Mouse (Mus musculus): Measurements from ENCODE around the gene Fam193b.

The Fam193b gene

DNA sequence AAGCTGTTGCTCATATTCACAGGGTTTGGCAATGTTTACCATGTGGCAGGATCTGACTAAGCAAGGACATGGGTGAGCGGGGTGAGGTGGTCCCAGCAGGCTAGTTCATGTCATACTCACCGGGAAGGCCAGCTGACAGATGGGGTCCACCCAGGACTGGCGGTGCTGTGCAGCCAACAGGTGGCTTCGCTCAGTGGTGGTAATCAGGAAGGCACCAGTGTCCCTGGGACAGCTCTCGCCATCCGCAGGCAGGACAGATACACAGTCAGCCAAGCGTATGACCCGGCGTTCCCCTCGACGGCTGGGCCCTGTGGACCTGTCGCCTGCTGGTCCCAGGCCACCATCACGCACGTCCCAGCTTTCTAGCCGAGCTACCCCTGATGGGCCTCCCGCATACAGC is 43.7 kb downstream of the Fam193b start:
- DNase-seq (ENCODE audit: low read depth, low spot score) = peak; percentile 51
- H3K27me3 ChIP-seq (ENCODE audit: control insufficient read depth, insufficient read depth, low read length, poor library complexity, severe bottlenecking) = no peaks in the 10 kb centered on the region
- H3K36me3 ChIP-seq (ENCODE audit: control insufficient read depth, insufficient read depth, low read length, poor library complexity, severe bottlenecking) = peaks cover 36% of the 10 kb centered on the region

- Histone ChIP-seq H3K27me3 (ENCODE audit: control insufficient read depth, insufficient read depth, low read length, poor library complexity, severe bottlenecking) (no peaks in the 10 kb centered on the region), H3K36me3 (ENCODE audit: control insufficient read depth, insufficient read depth, low read length, poor library complexity, severe bottlenecking) (peaks cover 29% of the 10 kb centered on the region)
- DNase-seq (ENCODE audit: low read depth, low spot score) = peak; percentile 76
Observed at GRCm38 (mm10) chr13:55525733-55526553, 45.0 kb downstream of the Fam193b start.

DNA sequence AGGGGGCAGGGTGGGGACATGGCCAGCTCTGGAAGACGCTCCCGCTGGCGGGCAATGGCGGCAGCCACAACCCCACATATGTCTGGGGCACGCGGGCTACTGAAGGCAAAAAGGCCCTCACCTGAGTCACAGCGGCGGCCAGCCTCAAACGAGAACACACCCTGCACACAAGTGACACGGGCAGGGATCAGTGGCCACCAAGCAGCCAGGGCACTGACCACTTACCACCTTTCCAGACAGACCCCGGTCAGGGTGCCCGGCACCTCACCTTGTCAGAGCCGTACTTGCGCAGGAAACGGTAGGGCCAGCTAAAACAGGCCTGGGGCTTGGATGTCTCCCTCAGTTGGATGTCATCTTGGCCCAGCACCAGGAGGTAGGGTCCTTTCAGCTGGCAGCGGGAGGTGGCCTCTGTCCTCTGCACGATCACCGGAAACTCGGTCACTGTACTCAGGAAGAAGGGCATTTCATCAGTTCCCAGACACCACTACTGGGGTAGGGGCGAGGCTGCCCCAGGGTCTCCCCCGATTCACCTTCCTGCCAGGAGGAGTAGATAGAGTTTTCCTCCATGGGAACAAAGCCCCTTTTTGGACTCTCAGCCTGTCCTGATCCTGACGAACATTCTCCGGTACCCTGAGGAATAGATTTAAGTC is 46.8 kb downstream of the Fam193b start:
- Histone ChIP-seq H3K27me3 (ENCODE audit: control insufficient read depth, insufficient read depth, low read length, poor library complexity, severe bottlenecking) (no peaks in the 10 kb centered on the region), H3K36me3 (ENCODE audit: control insufficient read depth, insufficient read depth, low read length, poor library complexity, severe bottlenecking) (peaks cover 25% of the 10 kb centered on the region)
- DNase-seq (ENCODE audit: low read depth, low spot score) = no peak

DNA sequence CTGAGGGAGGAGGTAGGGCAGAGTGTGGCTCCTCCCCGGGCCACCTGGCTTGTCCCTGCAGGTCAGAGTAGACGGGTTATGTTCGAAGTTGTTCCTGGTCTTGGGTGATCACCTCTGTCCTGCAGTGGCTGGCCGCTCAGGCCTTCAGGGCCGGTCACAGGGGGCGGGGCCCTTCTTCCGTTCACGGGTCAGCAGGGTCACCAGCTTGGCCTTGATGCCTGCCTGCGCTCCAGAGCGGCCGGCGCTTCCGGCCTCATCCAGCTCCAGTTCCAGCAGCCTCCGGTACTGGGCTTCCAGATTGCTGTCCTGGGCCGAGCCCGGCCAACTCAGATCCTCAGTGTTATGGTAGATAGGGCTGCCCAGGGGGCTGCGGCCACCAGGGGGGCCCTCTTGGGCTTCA is 47.6 kb downstream of the Fam193b start:
- DNase-seq (ENCODE audit: low read depth, low spot score) = no peak
- Histone ChIP-seq H3K36me3 (ENCODE audit: control insufficient read depth, insufficient read depth, low read length, poor library complexity, severe bottlenecking) (peaks cover 25% of the 10 kb centered on the region), H3K27me3 (ENCODE audit: control insufficient read depth, insufficient read depth, low read length, poor library complexity, severe bottlenecking) (no peaks in the 10 kb centered on the region)

DNA sequence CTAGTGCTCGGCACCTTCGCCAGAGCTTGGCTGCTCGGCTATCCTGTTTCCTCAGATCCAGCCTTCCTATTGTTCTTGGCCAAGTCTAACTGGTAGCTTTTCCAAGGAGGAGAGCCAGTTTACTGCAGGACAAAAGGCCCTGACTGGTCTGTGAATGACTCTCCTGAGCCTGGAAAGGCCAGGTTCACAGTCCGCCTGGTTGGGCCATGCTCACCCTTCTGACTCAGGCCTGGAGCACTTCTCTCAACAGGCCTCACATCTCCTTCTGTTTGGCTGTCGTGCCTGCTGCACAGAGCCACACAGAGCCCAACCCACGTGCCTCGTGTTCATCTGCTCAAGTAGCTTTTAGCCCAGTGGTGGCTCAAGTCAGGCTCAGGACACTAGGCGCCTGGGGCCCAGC is 48.2 kb downstream of the Fam193b start:
- H3K27me3 ChIP-seq (ENCODE audit: control insufficient read depth, insufficient read depth, low read length, poor library complexity, severe bottlenecking) = no peaks in the 10 kb centered on the region
- DNase-seq (ENCODE audit: low read depth, low spot score) = no peak

DNA sequence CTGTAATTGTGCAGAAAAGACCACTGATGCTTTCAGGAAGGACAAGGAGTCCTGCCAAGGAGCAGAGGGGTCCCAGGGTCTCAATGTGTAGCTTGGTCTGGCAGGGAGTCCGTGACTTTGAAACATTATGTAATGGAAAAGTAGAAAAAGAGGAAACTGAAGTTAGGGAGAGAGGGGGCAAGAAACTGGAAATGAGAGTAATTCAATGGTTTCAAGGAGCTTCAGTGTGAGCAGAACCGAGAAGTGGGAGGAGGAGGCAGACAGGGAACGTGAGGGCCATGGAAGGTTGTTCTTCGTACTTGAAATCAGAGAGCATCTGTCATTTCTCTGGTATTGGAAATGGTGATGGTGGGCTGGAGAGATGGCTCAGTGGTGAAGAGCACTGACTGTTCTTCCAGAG is 51.3 kb downstream of the Fam193b start:
- no peak for DNase-seq (ENCODE audit: low read depth, low spot score)
- Histone ChIP-seq H3K36me3 (ENCODE audit: control insufficient read depth, insufficient read depth, low read length, poor library complexity, severe bottlenecking) (peaks cover 14% of the 10 kb centered on the region), H3K27me3 (ENCODE audit: control insufficient read depth, insufficient read depth, low read length, poor library complexity, severe bottlenecking) (no peaks in the 10 kb centered on the region)

More for the DNA sequence above, 48.2 kb downstream of the Fam193b start:
- H3K36me3 ChIP-seq (ENCODE audit: control insufficient read depth, insufficient read depth, low read length, poor library complexity, severe bottlenecking) = peaks cover 25% of the 10 kb centered on the region

- DNase-seq (ENCODE audit: low read depth, low spot score) = peak; percentile 91
- H3K36me3 ChIP-seq (ENCODE audit: control insufficient read depth, insufficient read depth, low read length, poor library complexity, severe bottlenecking) = no peaks in the 10 kb centered on the region
- H3K27me3 ChIP-seq (ENCODE audit: control insufficient read depth, insufficient read depth, low read length, poor library complexity, severe bottlenecking) = no peaks in the 10 kb centered on the region
Observed at GRCm38 (mm10) chr13:55516955-55517354, 54.0 kb downstream of the Fam193b start.

DNA sequence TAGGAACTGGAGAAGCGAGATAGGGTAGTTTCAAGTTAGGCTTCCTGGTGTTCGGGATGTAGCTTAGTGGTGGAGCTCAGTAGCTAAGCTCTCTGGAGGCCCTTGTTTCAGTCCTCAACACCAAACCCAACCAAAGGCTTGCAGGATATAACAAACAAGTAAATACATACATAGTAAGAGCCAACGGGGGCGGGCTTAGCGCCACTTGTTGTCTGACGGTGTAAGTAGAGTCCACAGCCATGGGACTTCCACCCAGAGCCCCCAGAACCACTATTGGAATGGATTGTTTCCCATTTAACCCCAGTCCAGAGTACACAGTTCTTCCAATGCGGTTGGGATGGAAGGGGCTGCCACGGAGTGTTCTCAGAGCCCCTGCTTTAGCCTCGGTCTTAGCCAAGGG is 57.1 kb downstream of the Fam193b start:
- H3K36me3 ChIP-seq (ENCODE audit: control insufficient read depth, insufficient read depth, low read length, poor library complexity, severe bottlenecking) = no peaks in the 10 kb centered on the region
- DNase-seq (ENCODE audit: low read depth, low spot score) = no peak

GRCm38 (mm10) chr13:55513111-55513748 is 57.7 kb downstream of the Fam193b start, which contains the start of gene Pdlim7:
TSS of gene Pdlim7 (minus strand) at chr13:55513676.
- H3K36me3 ChIP-seq (ENCODE audit: control insufficient read depth, insufficient read depth, low read length, poor library complexity, severe bottlenecking) = no peaks in the 10 kb centered on the region

More for the DNA sequence above, 57.1 kb downstream of the Fam193b start:
- H3K27me3 ChIP-seq (ENCODE audit: control insufficient read depth, insufficient read depth, low read length, poor library complexity, severe bottlenecking) = no peaks in the 10 kb centered on the region

DNA sequence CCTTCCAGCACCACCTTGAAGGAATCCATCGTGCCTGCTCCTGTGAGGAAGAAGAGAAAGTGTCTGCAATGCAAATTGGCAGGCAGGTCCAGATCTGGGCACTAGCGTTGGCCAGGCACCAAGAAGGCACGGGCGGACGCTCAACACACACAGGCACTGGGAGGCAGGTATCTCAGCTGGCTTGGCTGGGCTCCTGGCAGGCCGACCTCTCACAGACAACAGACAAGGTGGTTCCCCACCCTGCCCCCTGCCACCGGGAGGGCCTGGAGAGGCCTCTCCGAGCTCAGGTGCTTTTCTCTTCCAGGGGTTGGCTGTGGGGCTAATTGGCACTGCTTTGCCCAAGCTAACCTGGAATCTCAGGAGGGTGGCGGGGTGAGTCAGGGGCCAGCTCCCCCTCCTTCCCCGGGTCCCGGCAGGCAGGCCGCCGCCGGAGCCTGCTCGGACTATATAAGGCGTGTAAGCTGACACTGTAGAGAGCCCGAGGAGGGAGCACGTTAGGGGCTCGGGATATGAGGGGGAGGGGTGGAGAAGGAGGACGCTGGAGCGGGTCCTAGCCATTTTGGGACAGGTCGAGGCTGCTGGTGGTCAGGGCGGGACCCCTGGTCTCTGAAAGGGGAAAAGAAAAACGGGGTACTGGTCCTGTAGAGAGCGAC is 58.4 kb downstream of the Fam193b start:
- Histone ChIP-seq H3K27me3 (ENCODE audit: control insufficient read depth, insufficient read depth, low read length, poor library complexity, severe bottlenecking) (no peaks in the 10 kb centered on the region), H3K36me3 (ENCODE audit: control insufficient read depth, insufficient read depth, low read length, poor library complexity, severe bottlenecking) (no peaks in the 10 kb centered on the region; the same call in 1 of the 2 replicates)
- no peak for DNase-seq (ENCODE audit: low read depth, low spot score)

More at GRCm38 (mm10) chr13:55513111-55513748, 57.7 kb downstream of the Fam193b start, which contains the start of gene Pdlim7:
- DNase-seq (ENCODE audit: low read depth, low spot score) = peak; percentile 89
- H3K27me3 ChIP-seq (ENCODE audit: control insufficient read depth, insufficient read depth, low read length, poor library complexity, severe bottlenecking) = no peaks in the 10 kb centered on the region

DNA sequence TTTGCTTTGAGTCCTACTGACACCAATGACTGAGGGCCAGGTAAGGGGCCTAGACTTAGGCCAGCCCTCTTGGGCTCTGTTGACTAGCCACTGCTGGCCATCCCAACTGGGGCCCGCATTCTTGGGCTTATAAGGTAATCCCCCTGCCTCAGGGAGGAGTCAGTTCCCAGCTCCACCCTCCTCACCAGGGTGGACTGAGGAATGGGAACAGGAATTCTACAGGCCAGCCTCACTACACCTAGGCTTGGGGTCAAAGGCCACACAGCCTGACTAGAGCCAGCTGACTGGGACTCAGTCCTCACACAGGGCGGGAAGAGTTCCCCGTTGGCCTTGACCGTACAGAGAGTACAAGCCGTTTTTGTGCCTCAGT is 59.4 kb downstream of the Fam193b start:
- DNase-seq (ENCODE audit: low read depth, low spot score) = no peak
- H3K36me3 ChIP-seq (ENCODE audit: control insufficient read depth, insufficient read depth, low read length, poor library complexity, severe bottlenecking) = no peaks in the 10 kb centered on the region; the same call in none of the 2 replicates
- H3K27me3 ChIP-seq (ENCODE audit: control insufficient read depth, insufficient read depth, low read length, poor library complexity, severe bottlenecking) = no peaks in the 10 kb centered on the region

GRCm38 (mm10) chr13:55510668-55511491 is 60.0 kb downstream of the Fam193b start:
- no peaks in the 10 kb centered on the region for H3K27me3 ChIP-seq (ENCODE audit: control insufficient read depth, insufficient read depth, low read length, poor library complexity, severe bottlenecking)
- H3K36me3 ChIP-seq (ENCODE audit: control insufficient read depth, insufficient read depth, low read length, poor library complexity, severe bottlenecking) = peaks cover 4% of the 10 kb centered on the region
- no peak for DNase-seq (ENCODE audit: low read depth, low spot score)

GRCm38 (mm10) chr13:55510332-55510667 is 60.6 kb downstream of the Fam193b start:
- Histone ChIP-seq H3K36me3 (ENCODE audit: control insufficient read depth, insufficient read depth, low read length, poor library complexity, severe bottlenecking) (peaks cover 6% of the 10 kb centered on the region), H3K27me3 (ENCODE audit: control insufficient read depth, insufficient read depth, low read length, poor library complexity, severe bottlenecking) (no peaks in the 10 kb centered on the region)
- DNase-seq (ENCODE audit: low read depth, low spot score) = no peak

DNA sequence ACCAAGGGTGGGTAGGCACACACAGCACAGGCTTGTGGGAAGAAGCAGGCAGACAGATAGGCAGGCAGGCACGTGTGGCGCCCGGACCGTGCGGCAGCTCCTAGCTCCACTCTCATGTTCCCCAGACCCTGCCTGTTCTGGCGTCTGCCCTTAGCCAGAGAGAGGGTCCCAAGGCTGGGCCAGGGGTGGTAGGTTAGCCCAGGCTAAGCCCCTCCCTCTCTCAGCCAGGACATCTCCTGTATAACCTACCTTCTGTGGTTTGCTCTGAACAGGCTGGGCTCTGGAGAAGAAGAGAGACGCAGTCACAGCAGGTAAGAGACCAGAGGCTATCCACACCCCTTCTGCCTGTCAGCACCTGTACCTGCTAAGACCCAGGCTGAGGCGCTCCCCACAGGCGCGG is 62.4 kb downstream of the Fam193b start:
- no peak for DNase-seq (ENCODE audit: low read depth, low spot score)
- Histone ChIP-seq H3K27me3 (ENCODE audit: control insufficient read depth, insufficient read depth, low read length, poor library complexity, severe bottlenecking) (no peaks in the 10 kb centered on the region), H3K36me3 (ENCODE audit: control insufficient read depth, insufficient read depth, low read length, poor library complexity, severe bottlenecking) (peaks cover 11% of the 10 kb centered on the region)
